Mouse (Mus musculus) ovary, postnatal 36 days (tissue): ENCODE measurements around the gene Bod1.

Experiments
- DNase-seq: peaks from one replicate; pipeline ENCODE4 v3.0.0; 2022; ENCODE audit warnings: low spot score, mixed read lengths

Bod1 gene

GRCm38 (mm10) chr11:31669172-31669869 is 2.4 kb downstream of the Bod1 start:
- DNase-seq = no peak

- no peak for DNase-seq
Measured at GRCm38 (mm10) chr11:31664186-31664585, 7.5 kb downstream of the Bod1 start.

- no peak for DNase-seq
Measured at GRCm38 (mm10) chr11:31663501-31663900, 8.2 kb downstream of the Bod1 start.

GRCm38 (mm10) chr11:31662872-31663446 is 8.7 kb downstream of the Bod1 start:
- no peak for DNase-seq

- no peak for DNase-seq
Measured at GRCm38 (mm10) chr11:31662214-31662613, 9.5 kb downstream of the Bod1 start.

- no peak for DNase-seq
Measured at GRCm38 (mm10) chr11:31657806-31658175, 13.9 kb downstream of the Bod1 start.

- DNase-seq = no peak
Measured at GRCm38 (mm10) chr11:31657168-31657805, 14.4 kb downstream of the Bod1 start.

- no peak for DNase-seq
Measured at GRCm38 (mm10) chr11:31649507-31649906, 22.2 kb downstream of the Bod1 start.

- DNase-seq = no peak
Measured at GRCm38 (mm10) chr11:31647268-31647667, 24.4 kb downstream of the Bod1 start.

- DNase-seq = no peak
Measured at GRCm38 (mm10) chr11:31646571-31646970, 25.1 kb downstream of the Bod1 start.

GRCm38 (mm10) chr11:31643120-31643519 is 28.6 kb downstream of the Bod1 start:
- no peak for DNase-seq

- no peak for DNase-seq
Measured at GRCm38 (mm10) chr11:31641066-31641810, 30.4 kb downstream of the Bod1 start.

- no peak for DNase-seq
Measured at GRCm38 (mm10) chr11:31640187-31640586, 31.5 kb downstream of the Bod1 start.

- peak; percentile 76 for DNase-seq
Measured at GRCm38 (mm10) chr11:31637788-31638373, 33.8 kb downstream of the Bod1 start.

GRCm38 (mm10) chr11:31628700-31629099 is 43.0 kb downstream of the Bod1 start:
- no peak for DNase-seq

- DNase-seq = no peak
Measured at GRCm38 (mm10) chr11:31620796-31621195, 50.9 kb downstream of the Bod1 start.

- no peak for DNase-seq
Measured at GRCm38 (mm10) chr11:31617797-31618196, 53.9 kb downstream of the Bod1 start.

GRCm38 (mm10) chr11:31617236-31617635 is 54.4 kb downstream of the Bod1 start:
- DNase-seq = peak; percentile 83

- no peak for DNase-seq
Measured at GRCm38 (mm10) chr11:31616722-31617121, 55.0 kb downstream of the Bod1 start.
